8 mouse cellular contexts compared by ENCODE assay signal in genomic region chr15:82016830-82017229, GRCm38 (mm10). TPM values are rescaled to one million over a fixed set of nuclear protein-coding genes. Genes with fewer than 3 reads are reported as not detected.
A peak's percentile ranks its signal among the peaks of the same experiment; 100 is the strongest.
DNase-seq lines count a peak whose midpoint lies in the region; ATAC-seq and TF ChIP-seq lines count a peak whose summit lies in the region.

No protein-coding gene starts in this region.

- intact Hi-C loops in left cerebral cortex, adult 2 months (cut with DNase I): loop anchor here (2.0 kb wide), 1 partner anchor 30 kb away; the partner anchor contains the start of gene Snu13
- intact Hi-C loops in left cerebral cortex, postnatal 4 days (cut with DNase I): no loop called here

- no peaks in the 10 kb centered on the region for H3K27me3 ChIP-seq in embryonic facial prominence, embryonic 12.5 days
- no peaks in the 10 kb centered on the region for H3K27me3 ChIP-seq in intestine, embryonic 15.5 days (replicated peaks)
- H3K27me3 ChIP-seq in neural tube, embryonic 13.5 days: no peaks in the 10 kb centered on the region

- peaks cover 12% of the 10 kb centered on the region; the same call in 1 of the 2 replicates for H3K36me3 ChIP-seq in embryonic facial prominence, embryonic 12.5 days
- no peaks in the 10 kb centered on the region for H3K36me3 ChIP-seq in intestine, embryonic 15.5 days
- H3K36me3 ChIP-seq in neural tube, embryonic 13.5 days: peaks cover 18% of the 10 kb centered on the region

- peak overlapping the region; percentile 89 for H3K4me3 ChIP-seq in left cerebral cortex, adult 2 months
- peak overlapping the region; percentile 92 for H3K4me3 ChIP-seq in embryonic facial prominence, embryonic 12.5 days
- peak overlapping the region; percentile 66 for H3K4me3 ChIP-seq in intestine, embryonic 15.5 days (replicated peaks)
- H3K4me3 ChIP-seq in neural tube, embryonic 13.5 days: peak overlapping the region; percentile 61

- H3K9me3 ChIP-seq in embryonic facial prominence, embryonic 12.5 days: no peaks in the 10 kb centered on the region
- H3K9me3 ChIP-seq in intestine, embryonic 15.5 days: no peaks in the 10 kb centered on the region
- no peaks in the 10 kb centered on the region for H3K9me3 ChIP-seq in neural tube, embryonic 13.5 days

- H3K4me1 ChIP-seq in embryonic facial prominence, embryonic 12.5 days: peaks cover 14% of the 10 kb centered on the region
- peaks cover 19% of the 10 kb centered on the region for H3K4me1 ChIP-seq in intestine, embryonic 15.5 days (replicated peaks)
- H3K4me1 ChIP-seq in neural tube, embryonic 13.5 days (replicated peaks): peaks cover 36% of the 10 kb centered on the region

- peak overlapping the region; percentile 56; the same call in 1 of the 2 replicates for H3K27ac ChIP-seq in left cerebral cortex, adult 2 months
- peak overlapping the region; percentile 55; the same call in 1 of the 2 replicates for H3K27ac ChIP-seq in embryonic facial prominence, embryonic 12.5 days
- H3K27ac ChIP-seq in intestine, embryonic 15.5 days: peak overlapping the region; percentile 72
- H3K27ac ChIP-seq in neural tube, embryonic 13.5 days (replicated peaks): peak overlapping the region; percentile 76

- no peak for TF ChIP-seq CTCF in left cerebral cortex, adult 2 months (IDR thresholded peaks at IDR 0.05)

- ATAC-seq in embryonic facial prominence, embryonic 12.5 days (ENCODE audit: insufficient number of reproducible peaks, insufficient read depth, low FRiP score, low TSS enrichment): no peak
- no peak for ATAC-seq in intestine, embryonic 15.5 days
- ATAC-seq in neural tube, embryonic 13.5 days (ENCODE audit: low read depth): peak; percentile 2; the same call in 1 of the 2 replicates

- 17% methylated on average over 6 of the region's 6 CpGs for WGBS in embryonic facial prominence, embryonic 12.5 days
- WGBS in intestine, embryonic 15.5 days: 15% methylated on average over 6 of the region's 6 CpGs
- WGBS in neural tube, embryonic 13.5 days: 26% methylated on average over 6 of the region's 6 CpGs

- DNase-seq in left cerebral cortex, adult 2 months (ENCODE audit: extremely low spot score in 1 of 2, low spot score in 2 of 2): no peak
- no peak for DNase-seq in left cerebral cortex, adult 9 months (ENCODE audit: low spot score in 2 of 2)
- DNase-seq in embryo, embryonic 9.5 days (ENCODE audit: extremely low spot score): no peak
- DNase-seq in urinary bladder, postnatal 36 days (ENCODE audit: low spot score in 2 of 2): no peak
- DNase-seq in left cerebral cortex, postnatal 4 days: no peak

- peak overlapping the region; percentile 93 for H3K4me2 ChIP-seq in embryonic facial prominence, embryonic 12.5 days (replicated peaks)
- peak overlapping the region; percentile 83 for H3K4me2 ChIP-seq in intestine, embryonic 15.5 days (replicated peaks)
- peak overlapping the region; percentile 92 for H3K4me2 ChIP-seq in neural tube, embryonic 13.5 days

- H3K9ac ChIP-seq in embryonic facial prominence, embryonic 12.5 days: peak overlapping the region; percentile 67
- H3K9ac ChIP-seq in intestine, embryonic 15.5 days: peak overlapping the region; percentile 64
- peak overlapping the region; percentile 79 for H3K9ac ChIP-seq in neural tube, embryonic 13.5 days

RNA-seq across cellular contexts. Expression of gene Desi1, which starts 16.8 kb away (rescaled TPM):
- 10 to 100 TPM; 88.0 to 95.6 TPM for total RNA-seq in left cerebral cortex, adult 2 months (2021)
- polyA plus RNA-seq in embryonic facial prominence, embryonic 12.5 days (2016; fragmentation: Nextera tagmentation; extraction: Ambion mirVana): 31.6 and 34.0 TPM in 2 replicates
- 19.8 and 21.3 TPM in 2 replicates for polyA plus RNA-seq in intestine, embryonic 15.5 days (2015; fragmentation: Nextera tagmentation; extraction: Ambion mirVana)
- polyA plus RNA-seq in neural tube, embryonic 13.5 days (2015; fragmentation: Nextera tagmentation; extraction: Ambion mirVana): 43.4 and 46.2 TPM in 2 replicates
- 10 to 100 TPM; 64.8 to 72.7 TPM for total RNA-seq in left cerebral cortex, postnatal 4 days (2021)

RNA-seq across cellular contexts. Expression of gene Xrcc6, which starts 29.2 kb away (rescaled TPM):
- total RNA-seq in left cerebral cortex, adult 2 months (2021): 10 to 100 TPM; 22.5 to 29.7 TPM
- polyA plus RNA-seq in embryonic facial prominence, embryonic 12.5 days (2016; fragmentation: Nextera tagmentation; extraction: Ambion mirVana): 85.8 and 88.3 TPM in 2 replicates
- 76.1 and 79.6 TPM in 2 replicates for polyA plus RNA-seq in intestine, embryonic 15.5 days (2015; fragmentation: Nextera tagmentation; extraction: Ambion mirVana)
- polyA plus RNA-seq in neural tube, embryonic 13.5 days (2015; fragmentation: Nextera tagmentation; extraction: Ambion mirVana): 45.0 and 46.7 TPM in 2 replicates
- 10 to 100 TPM; 28.3 to 28.7 TPM for total RNA-seq in left cerebral cortex, postnatal 4 days (2021)

RNA-seq across cellular contexts. Expression of gene Snu13, which starts 30.6 kb away (rescaled TPM):
- total RNA-seq in left cerebral cortex, adult 2 months (2021): 100 to 1,000 TPM; 110 to 113 TPM
- 255 and 260 TPM in 2 replicates for polyA plus RNA-seq in embryonic facial prominence, embryonic 12.5 days (2016; fragmentation: Nextera tagmentation; extraction: Ambion mirVana)
- polyA plus RNA-seq in intestine, embryonic 15.5 days (2015; fragmentation: Nextera tagmentation; extraction: Ambion mirVana): 256 and 273 TPM in 2 replicates
- polyA plus RNA-seq in neural tube, embryonic 13.5 days (2015; fragmentation: Nextera tagmentation; extraction: Ambion mirVana): 230 and 245 TPM in 2 replicates
- total RNA-seq in left cerebral cortex, postnatal 4 days (2021): 100 to 1,000 TPM; 123 to 130 TPM

RNA-seq across cellular contexts. Expression of gene 1700029P11Rik, which starts 36.5 kb away (rescaled TPM):
- total RNA-seq in left cerebral cortex, adult 2 months (2021): not detected
- not detected in 2 replicates for polyA plus RNA-seq in embryonic facial prominence, embryonic 12.5 days (2016; fragmentation: Nextera tagmentation; extraction: Ambion mirVana)
- polyA plus RNA-seq in intestine, embryonic 15.5 days (2015; fragmentation: Nextera tagmentation; extraction: Ambion mirVana): not detected in 2 replicates
- not detected in 2 replicates for polyA plus RNA-seq in neural tube, embryonic 13.5 days (2015; fragmentation: Nextera tagmentation; extraction: Ambion mirVana)
- not detected for total RNA-seq in left cerebral cortex, postnatal 4 days (2021)

RNA-seq across cellular contexts. Expression of gene 4930407I10Rik, which starts 42.1 kb away (rescaled TPM):
- total RNA-seq in left cerebral cortex, adult 2 months (2021): not detected
- 0.04 TPM in 1 of 2 replicates, not detected in the other for polyA plus RNA-seq in embryonic facial prominence, embryonic 12.5 days (2016; fragmentation: Nextera tagmentation; extraction: Ambion mirVana)
- not detected in 2 replicates for polyA plus RNA-seq in intestine, embryonic 15.5 days (2015; fragmentation: Nextera tagmentation; extraction: Ambion mirVana)
- polyA plus RNA-seq in neural tube, embryonic 13.5 days (2015; fragmentation: Nextera tagmentation; extraction: Ambion mirVana): not detected in 2 replicates
- total RNA-seq in left cerebral cortex, postnatal 4 days (2021): not detected
